Comparison of ENCODE assay signal across 17 mouse cellular contexts in genomic region chr3:153408361-153408760, GRCm38 (mm10).
DNase-seq lines count a peak whose midpoint lies in the region; ATAC-seq lines count a peak whose summit lies in the region.
"Had no signal": no experiment of that assay in that cellular context is flagged by ENCODE, and none has a peak within 500 bp of the region (broad histone marks: within the 10 kb centered on the region; RNA-seq: fewer than 3 reads in every experiment).

No protein-coding gene starts in this region.

- no peak for DNase-seq in frontal cortex, postnatal 10 days (ENCODE audit: low spot score in 2 of 2)
- peak; percentile 49 for DNase-seq in brain, adult 2 months (ENCODE audit: low read depth, low spot score)
- no peak for DNase-seq in right cerebral cortex, postnatal 36 days (ENCODE audit: low spot score in 2 of 2)
- DNase-seq: adrenal gland, adult 2 months; adrenal gland, adult 8-10 months; adrenal gland, postnatal 10 days; adrenal gland, postnatal 14 days; adrenal gland, postnatal 25 days; adrenal gland, postnatal 36 days; B cell, adult 2 months; cerebellum, adult 11 months; cerebellum, adult 11-12 months; cerebellum, adult 18-20 months; cerebellum, adult 2 months had no signal

- peak; percentile 85 for ATAC-seq in frontal cortex, adult (ENCODE audit: low TSS enrichment)
- ATAC-seq: activated CD4-positive, CD25-positive, alpha-beta regulatory T cell, adult 4 months; CD4-positive, CD25-positive, alpha-beta regulatory T cell, adult 4 months had no signal
